Mouse (Mus musculus): ENCODE results near the gene Ube2o. TPM values are rescaled to one million over a fixed set of nuclear protein-coding genes. Genes with fewer than 3 reads are reported as not detected.

The Ube2o gene
- polyA plus RNA-seq, 2 experiments = 25.9 to 34.0 TPM

GRCm38 (mm10) chr11:116623281-116624124 is 42.3 kb upstream of the Ube2o start:
- H3K9me3 ChIP-seq (ENCODE audit: control insufficient read depth, low read length) = no peaks in the 10 kb centered on the region
- peak overlapping the region; percentile 83 to 97 for H3K4me3 ChIP-seq (ENCODE audit: insufficient read depth in 1 of 2, low read depth in 2 of 2, low read length in 2 of 2)
- H3K27ac ChIP-seq = peak overlapping the region; percentile 73
- H3K4me1 ChIP-seq (replicated peaks; ENCODE audit: control insufficient read depth in 2 of 2, insufficient read depth in 2 of 2, low read length in 1 of 2) = peaks cover 58 to 66% of the 10 kb centered on the region in 2 experiments
- peak; percentile 12; the same call in 1 of the 2 replicates for ATAC-seq (ENCODE audit: insufficient read depth)
- peak overlapping the region; percentile 84 for H3K4me2 ChIP-seq (ENCODE audit: low read depth)
- no peaks in the 10 kb centered on the region for H3K27me3 ChIP-seq (ENCODE audit: control insufficient read depth, insufficient read depth, low read length)
- TF ChIP-seq EP300 (IDR thresholded peaks at IDR 0.05; ENCODE audit: low read depth) (no peak), CTCF (IDR thresholded peaks at IDR 0.05; ENCODE audit: low read depth) (0 out of 2 replicates have a peak, but pooled peaks have one; percentile 7)
- no peaks in the 10 kb centered on the region for H3K36me3 ChIP-seq (replicated peaks; ENCODE audit: control insufficient read depth, insufficient read depth, low read depth)
- WGBS (ENCODE audit: insufficient replicate concordance) = 5% methylated on average over 40 of the region's 40 CpGs
- peak overlapping the region; percentile 98 for H3K9ac ChIP-seq (replicated peaks)
- DNase-seq (ENCODE audit: low read depth in 3 of 3, low spot score in 3 of 3) = no peak

DNA sequence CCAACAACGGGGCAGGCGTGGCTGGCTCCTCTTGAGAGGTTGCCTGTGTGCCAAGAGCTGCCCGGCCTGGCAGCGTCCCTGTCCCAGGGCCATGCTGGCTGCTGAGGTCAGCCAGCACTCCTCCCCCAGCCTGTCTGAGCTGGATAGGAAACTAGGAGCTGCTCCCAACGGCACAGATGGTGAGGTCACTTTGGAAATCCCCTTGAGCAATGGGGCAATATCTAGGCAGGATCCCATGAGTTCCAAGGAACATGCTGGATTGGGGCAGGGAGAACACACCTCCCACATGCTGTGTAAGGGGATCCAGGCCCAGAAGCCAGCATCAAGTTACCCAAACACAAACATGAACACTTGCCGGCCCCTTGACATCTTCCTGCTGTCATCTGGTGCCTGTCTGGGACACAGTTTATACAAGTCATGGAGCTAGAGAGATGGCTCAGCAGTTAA is 40.0 kb upstream of the Ube2o start:
- ATAC-seq (ENCODE audit: insufficient read depth) (no peak), DNase-seq (ENCODE audit: low read depth in 3 of 3, low spot score in 3 of 3) (peak in 1 of 3 experiments; percentile 57)
- no peaks in the 10 kb centered on the region for H3K36me3 ChIP-seq (replicated peaks; ENCODE audit: control insufficient read depth, insufficient read depth, low read depth)
- peak overlapping the region; percentile 84 for H3K27ac ChIP-seq
- peak overlapping the region in 1 of 2 experiments; percentile 39; a peak in 2 of 4 replicates for H3K4me3 ChIP-seq (ENCODE audit: insufficient read depth in 1 of 2, low read depth in 2 of 2, low read length in 2 of 2)
- H3K9me3 ChIP-seq (ENCODE audit: control insufficient read depth, low read length) = no peaks in the 10 kb centered on the region
- H3K9ac ChIP-seq (replicated peaks) = peak overlapping the region; percentile 67
- peak overlapping the region; percentile 84 for H3K4me2 ChIP-seq (ENCODE audit: low read depth)
- no peaks in the 10 kb centered on the region for H3K27me3 ChIP-seq (ENCODE audit: control insufficient read depth, insufficient read depth, low read length)
- peaks cover 80 to 86% of the 10 kb centered on the region in 2 experiments for H3K4me1 ChIP-seq (replicated peaks; ENCODE audit: control insufficient read depth in 2 of 2, insufficient read depth in 2 of 2, low read length in 1 of 2)
- TF ChIP-seq EP300 (IDR thresholded peaks at IDR 0.05; ENCODE audit: low read depth) (no peak), CTCF (IDR thresholded peaks at IDR 0.05; ENCODE audit: low read depth) (no peak)
- WGBS (ENCODE audit: insufficient replicate concordance) = 50% methylated on average over 6 of the region's 6 CpGs

DNA sequence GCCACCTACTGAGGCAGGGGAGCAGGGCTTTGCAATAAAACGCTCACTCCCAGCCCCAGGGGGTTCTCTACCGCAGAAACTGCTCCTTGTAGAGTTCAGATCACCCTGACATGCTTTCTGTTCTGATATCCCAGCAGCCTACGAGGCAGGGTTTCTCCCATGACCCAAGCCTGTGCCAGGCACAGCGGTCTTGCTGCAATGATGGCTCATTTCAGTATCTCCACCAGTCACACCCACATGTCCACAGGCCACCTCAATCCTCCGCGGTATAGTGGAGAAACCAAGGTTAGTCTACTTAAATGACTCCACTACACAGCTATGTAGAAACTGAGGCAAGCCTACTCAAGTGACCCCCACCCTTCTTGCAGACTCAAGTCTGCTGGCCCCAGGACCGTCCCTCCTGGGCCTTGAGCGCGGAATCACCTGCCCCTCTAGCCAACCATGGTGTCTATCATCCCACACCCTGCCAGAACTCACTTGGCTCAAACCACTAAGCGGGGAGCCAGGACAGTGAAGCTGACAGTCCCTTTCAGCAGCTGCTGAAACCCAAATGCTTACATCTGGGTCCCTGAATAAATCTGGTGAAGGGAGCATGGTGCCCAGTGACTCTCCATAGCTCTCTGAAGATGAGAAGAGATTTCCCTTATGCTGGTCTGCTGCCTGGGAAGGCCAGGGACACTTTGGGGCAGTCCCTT is 39.5 kb upstream of the Ube2o start:
- ATAC-seq (ENCODE audit: insufficient read depth) (peak; percentile 47), DNase-seq (ENCODE audit: low read depth in 3 of 3, low spot score in 3 of 3) (peak in 1 of 3 experiments; percentile 50)
- H3K27ac ChIP-seq = peak overlapping the region; percentile 84
- peak overlapping the region; percentile 84 for H3K4me2 ChIP-seq (ENCODE audit: low read depth)
- H3K4me1 ChIP-seq (replicated peaks; ENCODE audit: control insufficient read depth in 2 of 2, insufficient read depth in 2 of 2, low read length in 1 of 2) = peaks cover 86 to 90% of the 10 kb centered on the region in 2 experiments
- no peaks in the 10 kb centered on the region for H3K36me3 ChIP-seq (replicated peaks; ENCODE audit: control insufficient read depth, insufficient read depth, low read depth)
- 48% methylated on average over 10 of the region's 10 CpGs for WGBS (ENCODE audit: insufficient replicate concordance)
- peak overlapping the region; percentile 39 to 50 for H3K4me3 ChIP-seq (ENCODE audit: insufficient read depth in 1 of 2, low read depth in 2 of 2, low read length in 2 of 2)
- H3K27me3 ChIP-seq (ENCODE audit: control insufficient read depth, insufficient read depth, low read length) = no peaks in the 10 kb centered on the region
- no peaks in the 10 kb centered on the region for H3K9me3 ChIP-seq (ENCODE audit: control insufficient read depth, low read length)
- TF ChIP-seq CTCF (IDR thresholded peaks at IDR 0.05; ENCODE audit: low read depth) (no peak), EP300 (IDR thresholded peaks at IDR 0.05; ENCODE audit: low read depth) (no peak)
- H3K9ac ChIP-seq (replicated peaks) = peak overlapping the region; percentile 67

- Histone ChIP-seq H3K27ac (peak overlapping the region; percentile 84), H3K4me1 (replicated peaks; ENCODE audit: control insufficient read depth in 2 of 2, insufficient read depth in 2 of 2, low read length in 1 of 2) (peaks cover 87 to 89% of the 10 kb centered on the region in 2 experiments), H3K27me3 (ENCODE audit: control insufficient read depth, insufficient read depth, low read length) (no peaks in the 10 kb centered on the region), H3K4me2 (ENCODE audit: low read depth) (peak overlapping the region; percentile 84), H3K9me3 (ENCODE audit: control insufficient read depth, low read length) (no peaks in the 10 kb centered on the region), H3K4me3 (ENCODE audit: insufficient read depth in 1 of 2, low read depth in 2 of 2, low read length in 2 of 2) (peak overlapping the region; percentile 39 to 50), H3K36me3 (replicated peaks; ENCODE audit: control insufficient read depth, insufficient read depth, low read depth) (no peaks in the 10 kb centered on the region), H3K9ac (replicated peaks) (peak overlapping the region; percentile 67)
- WGBS (ENCODE audit: insufficient replicate concordance) = 10% methylated on average over 9 of the region's 9 CpGs
- peak; percentile 85 for TF ChIP-seq EP300 (IDR thresholded peaks at IDR 0.05; ENCODE audit: low read depth)
- TF ChIP-seq CTCF (IDR thresholded peaks at IDR 0.05; ENCODE audit: low read depth) = no peak
- DNase-seq (ENCODE audit: low read depth in 3 of 3, low spot score in 3 of 3) (peak; percentile 77 to 82 (median 81)), ATAC-seq (ENCODE audit: insufficient read depth) (peak; percentile 68)
Observed at GRCm38 (mm10) chr11:116620073-116620472, 38.8 kb upstream of the Ube2o start.
